9 mouse cellular contexts compared by ENCODE assay signal in genomic region chr5:125404903-125405545, GRCm38 (mm10). TPM values are rescaled to one million over a fixed set of nuclear protein-coding genes. Genes with fewer than 3 reads are reported as not detected.
A peak's percentile ranks its signal among the peaks of the same experiment; 100 is the strongest.
DNase-seq lines count a peak whose midpoint lies in the region; ATAC-seq and TF ChIP-seq lines count a peak whose summit lies in the region.
"Had no signal": no experiment of that assay in that cellular context is flagged by ENCODE, and none has a peak within 500 bp of the region (broad histone marks: within the 10 kb centered on the region; RNA-seq: fewer than 3 reads in every experiment).

No protein-coding gene starts in this region.

- no peaks in the 10 kb centered on the region for H3K36me3 ChIP-seq in E14TG2a.4 (ENCODE audit: insufficient read depth, low read length)
- no peaks in the 10 kb centered on the region for H3K36me3 ChIP-seq in forebrain, embryonic 12.5 days (replicated peaks)
- no peaks in the 10 kb centered on the region for H3K36me3 ChIP-seq in heart, postnatal 0 days (replicated peaks; ENCODE audit: control insufficient read depth, insufficient read depth, low read length)
- H3K36me3 ChIP-seq in lung, embryonic 15.5 days = no peaks in the 10 kb centered on the region

- peaks cover 73% of the 10 kb centered on the region for H3K4me1 ChIP-seq in E14TG2a.4 (replicated peaks; ENCODE audit: low read depth, low read length)
- H3K4me1 ChIP-seq in forebrain, embryonic 12.5 days = peaks cover 14% of the 10 kb centered on the region
- H3K4me1 ChIP-seq in heart, postnatal 0 days (ENCODE audit: control insufficient read depth, insufficient read depth) = peaks cover 12% of the 10 kb centered on the region; the same call in 1 of the 2 replicates
- H3K4me1 ChIP-seq in lung, embryonic 15.5 days = peaks cover 26% of the 10 kb centered on the region

- H3K4me2 ChIP-seq in forebrain, embryonic 12.5 days = peak overlapping the region; percentile 70
- H3K4me2 ChIP-seq in heart, postnatal 0 days (ENCODE audit: low read depth, low read length) = peak overlapping the region; percentile 70
- peak overlapping the region; percentile 84 for H3K4me2 ChIP-seq in lung, embryonic 15.5 days

- no peak for TF ChIP-seq CTCF in E14TG2a.4 (conservative IDR thresholded peaks at IDR 0.05; ENCODE audit: low read length)
- no peak for TF ChIP-seq CTCF in heart, postnatal 0 days (IDR thresholded peaks at IDR 0.05; ENCODE audit: low read depth)

- peak overlapping the region; percentile 90 for H3K27ac ChIP-seq in forebrain, embryonic 12.5 days
- H3K27ac ChIP-seq in heart, postnatal 0 days (ENCODE audit: low read depth) = peak overlapping the region; percentile 95
- H3K27ac ChIP-seq in lung, embryonic 15.5 days = peak overlapping the region; percentile 88

- TF ChIP-seq EP300 in heart, postnatal 0 days (IDR thresholded peaks at IDR 0.05; ENCODE audit: low read depth) = no peak

- no peaks in the 10 kb centered on the region for H3K9me3 ChIP-seq in E14TG2a.4 (ENCODE audit: low read length)
- no peaks in the 10 kb centered on the region for H3K9me3 ChIP-seq in forebrain, embryonic 12.5 days
- H3K9me3 ChIP-seq in heart, postnatal 0 days (replicated peaks; ENCODE audit: control insufficient read depth, low read length) = no peaks in the 10 kb centered on the region
- no peaks in the 10 kb centered on the region for H3K9me3 ChIP-seq in lung, embryonic 15.5 days

- peak overlapping the region; percentile 67 for H3K9ac ChIP-seq in forebrain, embryonic 12.5 days
- H3K9ac ChIP-seq in heart, postnatal 0 days (replicated peaks; ENCODE audit: low read depth, low read length) = peak overlapping the region; percentile 59
- H3K9ac ChIP-seq in lung, embryonic 15.5 days = peak overlapping the region; percentile 53

- peak; percentile 34 for ATAC-seq in forebrain, embryonic 12.5 days (ENCODE audit: low FRiP score)
- ATAC-seq in heart, postnatal 0 days (ENCODE audit: insufficient read depth, low read depth) = peak; percentile 21; the same call in 1 of the 2 replicates
- peak; percentile 17; the same call in 1 of the 2 replicates for ATAC-seq in lung, embryonic 15.5 days (ENCODE audit: borderline replicate concordance, extremely low read depth, low FRiP score, low TSS enrichment)

- peak; percentile 41 for DNase-seq in adrenal gland, postnatal 25 days
- DNase-seq in heart, postnatal 0 days (ENCODE audit: low spot score) = peak; percentile 63
- DNase-seq in layer of hippocampus, adult 8-10 months (ENCODE audit: low spot score in 2 of 2) = peak; percentile 53 to 73
- DNase-seq in ovary, postnatal 10 days (ENCODE audit: low spot score) = peak; percentile 60
- DNase-seq in thymus, postnatal 36 days = peak; percentile 37 to 48

- peak overlapping the region; percentile 86 for H3K4me3 ChIP-seq in E14TG2a.4 (replicated peaks; ENCODE audit: low read length)
- peak overlapping the region; percentile 50 for H3K4me3 ChIP-seq in forebrain, embryonic 12.5 days (replicated peaks)
- H3K4me3 ChIP-seq in heart, postnatal 0 days (ENCODE audit: low read depth, low read length) = peak overlapping the region; percentile 62
- peak overlapping the region; percentile 53 for H3K4me3 ChIP-seq in lung, embryonic 15.5 days

- WGBS in forebrain, embryonic 12.5 days = under 1% methylated on average over 28 of the region's 28 CpGs
- under 1% methylated on average over 28 of the region's 28 CpGs for WGBS in heart, postnatal 0 days
- under 1% methylated on average over 28 of the region's 28 CpGs for WGBS in lung, embryonic 15.5 days

- H3K27me3 ChIP-seq in E14TG2a.4 (ENCODE audit: insufficient read depth, low read length) = no peaks in the 10 kb centered on the region
- H3K27me3 ChIP-seq in forebrain, embryonic 12.5 days = no peaks in the 10 kb centered on the region
- no peaks in the 10 kb centered on the region for H3K27me3 ChIP-seq in heart, postnatal 0 days (ENCODE audit: control insufficient read depth, insufficient read depth, low read length)
- no peaks in the 10 kb centered on the region for H3K27me3 ChIP-seq in lung, embryonic 15.5 days

RNA-seq across cellular contexts. Expression of gene Ubc, which starts 15.0 kb away (rescaled TPM):
- total RNA-seq in adrenal gland, postnatal 25 days (2021) = 1,462 and 1,631 TPM in 2 replicates
- 1,113 and 1,114 TPM in 2 replicates for polyA plus RNA-seq in forebrain, embryonic 12.5 days (2016; fragmentation: Nextera tagmentation; extraction: Ambion mirVana)
- 889 and 1,003 TPM in 2 replicates for total RNA-seq in heart, postnatal 0 days (2014; rRNA removed; ENCODE audit: low replicate concordance)
- 742 and 892 TPM in 2 replicates for polyA plus RNA-seq in heart, postnatal 0 days (2015; fragmentation: Nextera tagmentation; extraction: Ambion mirVana)
- total RNA-seq in layer of hippocampus, adult 8-10 months (2022) = 100 to 1,000 TPM; 769 to 857 (median 823) TPM
- polyA plus RNA-seq in lung, embryonic 15.5 days (2015; fragmentation: Nextera tagmentation; extraction: Ambion mirVana) = 1,173 and 1,218 TPM in 2 replicates

RNA-seq across cellular contexts. Expression of gene Gm10382, which starts 15.9 kb away (rescaled TPM):
- total RNA-seq in adrenal gland, postnatal 25 days (2021) = not detected in 2 replicates
- polyA plus RNA-seq in forebrain, embryonic 12.5 days (2016; fragmentation: Nextera tagmentation; extraction: Ambion mirVana) = 0.91 and 0.97 TPM in 2 replicates
- total RNA-seq in heart, postnatal 0 days (2014; rRNA removed; ENCODE audit: low replicate concordance) = not detected in 2 replicates
- 0.32 and 0.78 TPM in 2 replicates for polyA plus RNA-seq in heart, postnatal 0 days (2015; fragmentation: Nextera tagmentation; extraction: Ambion mirVana)
- total RNA-seq in layer of hippocampus, adult 8-10 months (2022) = under 1 TPM in 2 of 4 experiments, not detected in 2; 0.27 to 0.72 TPM
- 0.56 and 0.73 TPM in 2 replicates for polyA plus RNA-seq in lung, embryonic 15.5 days (2015; fragmentation: Nextera tagmentation; extraction: Ambion mirVana)
- total RNA-seq: gastrocnemius, postnatal 4 days had no signal

RNA-seq across cellular contexts. Expression of gene Dhx37, which starts 28.9 kb away (rescaled TPM):
- 17.5 and 25.9 TPM in 2 replicates for total RNA-seq in adrenal gland, postnatal 25 days (2021)
- 16.5 and 17.1 TPM in 2 replicates for polyA plus RNA-seq in forebrain, embryonic 12.5 days (2016; fragmentation: Nextera tagmentation; extraction: Ambion mirVana)
- total RNA-seq in heart, postnatal 0 days (2014; rRNA removed; ENCODE audit: low replicate concordance) = 5.9 and 16.2 TPM in 2 replicates
- 5.5 and 6.8 TPM in 2 replicates for polyA plus RNA-seq in heart, postnatal 0 days (2015; fragmentation: Nextera tagmentation; extraction: Ambion mirVana)
- total RNA-seq in layer of hippocampus, adult 8-10 months (2022) = 10 to 100 TPM; 13.2 to 13.5 (median 13.4) TPM
- polyA plus RNA-seq in lung, embryonic 15.5 days (2015; fragmentation: Nextera tagmentation; extraction: Ambion mirVana) = 9.9 and 11.7 TPM in 2 replicates

RNA-seq across cellular contexts. Expression of gene Bri3bp, which starts 36.3 kb away (rescaled TPM):
- 18.4 and 37.3 TPM in 2 replicates for total RNA-seq in adrenal gland, postnatal 25 days (2021)
- polyA plus RNA-seq in forebrain, embryonic 12.5 days (2016; fragmentation: Nextera tagmentation; extraction: Ambion mirVana) = 37.4 and 43.0 TPM in 2 replicates
- total RNA-seq in heart, postnatal 0 days (2014; rRNA removed; ENCODE audit: low replicate concordance) = 27.8 and 41.5 TPM in 2 replicates
- 59.2 and 65.8 TPM in 2 replicates for polyA plus RNA-seq in heart, postnatal 0 days (2015; fragmentation: Nextera tagmentation; extraction: Ambion mirVana)
- total RNA-seq in layer of hippocampus, adult 8-10 months (2022) = 100 to 1,000 TPM in 2 of 4 experiments, 10 to 100 TPM in 2; 89.5 to 105 (median 95.6) TPM
- polyA plus RNA-seq in lung, embryonic 15.5 days (2015; fragmentation: Nextera tagmentation; extraction: Ambion mirVana) = 35.6 and 39.2 TPM in 2 replicates

Comparison
In these comparisons a context has a peak if more than half of its experiments do, and no peak if none do; other contexts are left out.
1. Peak in every context shown above with its lines: DNase-seq, ATAC-seq, H3K4me3 ChIP-seq and H3K27ac ChIP-seq.